Mouse (Mus musculus) neutrophil, adult 59 days (primary cell): ENCODE measurements around the gene Gm4353. TPM values are rescaled to one million over a fixed set of nuclear protein-coding genes. Genes with fewer than 3 reads are reported as not detected.

Experiments used
- total RNA-seq, 2 experiments: library from RNA; stranded (reverse); gene quantifications; 1 replicate in 1 of 2; 2 replicates in 1 of 2; pipeline ENCODE4 v1.2.4; 2023

The Gm4353 gene
- total RNA-seq: 1 to 10 TPM in 1 of 2 experiments, under 1 TPM in 1; 0.78 to 1.9 TPM

DNA sequence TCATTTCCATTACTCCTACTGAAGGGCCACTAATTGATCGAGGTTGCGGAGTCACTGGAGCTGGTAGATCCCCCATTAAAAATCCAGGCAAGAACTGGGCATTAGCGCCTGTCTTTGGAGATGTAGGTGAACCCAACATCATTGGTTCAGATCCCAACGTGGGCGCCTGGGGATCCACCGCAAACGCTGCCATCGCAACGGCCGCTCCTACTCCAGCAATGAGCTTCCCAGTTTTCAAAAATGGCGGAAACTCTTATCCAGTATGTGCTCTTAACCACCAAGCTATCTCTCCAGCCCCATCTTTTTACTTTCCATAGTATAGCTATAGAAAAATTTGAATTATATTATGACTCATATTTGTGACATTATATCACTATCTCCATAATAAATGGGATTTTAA lies at the start of gene Gm4353:
TSS of gene Gm4353 (minus strand) at position 270 of the 400 bp plus-strand sequence.

GRCm38 (mm10) chr7:116039196-116039537 lies 45.3 kb downstream of the Gm4353 start, which contains the start of gene 1110004F10Rik:
Gene 1110004F10Rik (plus strand): TSS chr7:116039397.

GRCm38 (mm10) chr7:116038511-116038910 lies 45.9 kb downstream of the Gm4353 start, which contains the start of gene Sox6:
Gene Sox6 (minus strand): TSS chr7:116038796.

Other genes starting within 250 kb of the Gm4353 start
- gene Sox6, start 45.8 kb downstream of the Gm4353 start, total RNA-seq: 10 to 100 TPM in 1 of 2 experiments, 1 to 10 TPM in 1; 2.3 to 21.7 TPM
- gene 1110004F10Rik, start 45.2 kb downstream of the Gm4353 start, total RNA-seq: 10 to 100 TPM; 33.2 to 33.5 TPM
- under 1 TPM; 0.15 to 0.18 TPM for gene Plekha7, start 223.7 kb upstream of the Gm4353 start, total RNA-seq
- gene Rps13, start 249.6 kb upstream of the Gm4353 start, total RNA-seq: 100 to 1,000 TPM; 401 to 416 TPM